Mouse (Mus musculus) liver, embryonic 16.5 days (tissue): Measurements from ENCODE around the gene C130026I21Rik. TPM values are rescaled to one million over a fixed set of nuclear protein-coding genes. Genes with fewer than 3 reads are reported as not detected.
"Not testable (repeated sequence)": the region's sequence is repeated elsewhere in the genome, so short reads cannot be mapped to it uniquely, and the experiment has no call there.

Source experiments
- ATAC-seq: fragments of 200-750 bp; cut with Nextera tagmentation; 2 replicates; pipeline ENCODE4 v1.8.0; 2017; ENCODE audit warnings: low read depth, mild to moderate bottlenecking, moderate number of reproducible peaks, moderate library complexity
- H3K27ac ChIP-seq: fragments of 300-500 bp; sonication (generic); 2 replicates; pipeline ENCODE4 v1.5.1; 2014; ENCODE audit warnings: mild to moderate bottlenecking, low read length
- H3K27me3 ChIP-seq: fragments of 300-500 bp; sonication (generic); 2 replicates; pipeline ENCODE4 v1.6.1; 2014; ENCODE audit warnings: low read depth, low read length, mixed read lengths; ENCODE audit not compliant: control insufficient read depth, insufficient read depth
- H3K36me3 ChIP-seq: fragments of 300-500 bp; sonication (generic); 2 replicates; pipeline ENCODE4 v1.6.1; 2014; ENCODE audit warnings: mild to moderate bottlenecking; ENCODE audit not compliant: control insufficient read depth, insufficient read depth
- H3K4me1 ChIP-seq: fragments of 300-500 bp; sonication (generic); 2 replicates; pipeline ENCODE4 v1.6.1; 2014; ENCODE audit warnings: low read depth, low read length, mixed read lengths; ENCODE audit not compliant: control insufficient read depth
- H3K4me2 ChIP-seq: fragments of 300-500 bp; sonication (generic); 2 replicates; pipeline ENCODE4 v1.6.1; 2014; ENCODE audit warnings: low read depth, low read length, mixed read lengths
- H3K4me3 ChIP-seq: fragments of 300-500 bp; sonication (generic); 2 replicates; pipeline ENCODE4 v1.5.1; 2014; ENCODE audit warnings: low read depth, mild to moderate bottlenecking, low read length
- H3K9ac ChIP-seq: fragments of 300-500 bp; sonication (generic); 2 replicates; pipeline ENCODE4 v1.6.1; 2014; ENCODE audit warnings: low read depth, low read length
- H3K9me3 ChIP-seq: fragments of 300-500 bp; sonication (generic); replicated peaks from 2 replicates; pipeline ENCODE4 v1.6.1; 2016; ENCODE audit warnings: low read length; ENCODE audit not compliant: control insufficient read depth
- WGBS: fragments of 180-500 bp; shearing (Covaris S2); extraction: QIAGEN DNeasy Blood & Tissue Kit; methylation state at CpG from one replicate; pipeline ENCODE4 v1.1.7; 2014; ENCODE audit not compliant: insufficient replicate concordance; 5-methylcytosine and 5-hydroxymethylcytosine counted together
- polyA plus RNA-seq: library from polyadenylated mRNA; unstranded; fragments of >200 nt; fragmentation: Nextera tagmentation; extraction: Ambion mirVana; gene quantifications from 2 replicates; pipeline ENCODE4 v1.2.1, GENCODE M21; 2015

Gene C130026I21Rik
- polyA plus RNA-seq, 1 experiment from 2014 or later = 0.27 TPM

DNA sequence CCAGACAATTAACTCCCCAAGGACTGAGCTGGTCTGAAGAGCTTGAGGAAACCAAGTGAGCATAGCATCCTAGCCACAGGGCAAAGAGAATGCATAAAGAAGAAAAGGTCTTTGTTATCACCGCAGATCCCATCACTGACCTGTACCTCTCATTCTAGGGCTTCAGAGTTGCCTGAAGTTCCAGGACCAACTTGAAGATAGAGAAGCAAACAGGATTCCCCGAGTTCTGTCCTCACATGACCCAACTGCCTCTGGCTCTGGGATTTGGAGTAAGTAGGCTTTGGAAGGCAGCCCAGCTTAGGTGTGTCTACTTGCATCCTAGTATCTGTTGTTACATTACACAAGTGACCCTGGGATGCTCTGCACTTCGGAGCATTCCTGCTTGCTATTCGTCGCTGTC, 157.5 kb downstream of the C130026I21Rik start:
- not testable (repeated sequence) for H3K27ac ChIP-seq, H3K27me3 ChIP-seq, H3K4me3 ChIP-seq, H3K4me1 ChIP-seq, H3K36me3 ChIP-seq, H3K9me3 ChIP-seq, H3K9ac ChIP-seq, ATAC-seq, H3K4me2 ChIP-seq
- WGBS = 46% methylated on average over 2 of the region's 5 CpGs

DNA sequence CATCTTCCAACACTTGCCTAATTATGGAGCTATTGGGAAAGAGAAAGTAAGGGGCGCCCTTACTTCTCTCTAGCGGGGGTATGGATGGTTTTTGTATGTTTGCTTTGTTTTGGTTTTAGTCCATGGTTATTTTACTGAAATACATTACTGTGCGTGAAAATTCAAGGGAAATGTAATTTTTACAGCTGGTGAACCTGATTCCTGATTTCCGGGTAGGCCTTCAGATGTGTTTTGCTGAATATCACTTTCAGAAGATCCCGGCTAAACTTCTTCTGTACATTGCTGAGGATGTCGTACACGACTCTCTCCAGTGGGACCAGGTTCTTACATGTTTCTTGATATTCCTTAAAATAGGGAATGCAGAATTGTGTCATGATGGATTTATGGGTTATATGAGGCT, 158.1 kb downstream of the C130026I21Rik start:
- not testable (repeated sequence) for H3K4me3 ChIP-seq, H3K27ac ChIP-seq, H3K9me3 ChIP-seq, H3K9ac ChIP-seq, H3K27me3 ChIP-seq, H3K4me1 ChIP-seq, H3K36me3 ChIP-seq, ATAC-seq, H3K4me2 ChIP-seq
- 67% methylated on average over 7 of the region's 7 CpGs for WGBS

DNA sequence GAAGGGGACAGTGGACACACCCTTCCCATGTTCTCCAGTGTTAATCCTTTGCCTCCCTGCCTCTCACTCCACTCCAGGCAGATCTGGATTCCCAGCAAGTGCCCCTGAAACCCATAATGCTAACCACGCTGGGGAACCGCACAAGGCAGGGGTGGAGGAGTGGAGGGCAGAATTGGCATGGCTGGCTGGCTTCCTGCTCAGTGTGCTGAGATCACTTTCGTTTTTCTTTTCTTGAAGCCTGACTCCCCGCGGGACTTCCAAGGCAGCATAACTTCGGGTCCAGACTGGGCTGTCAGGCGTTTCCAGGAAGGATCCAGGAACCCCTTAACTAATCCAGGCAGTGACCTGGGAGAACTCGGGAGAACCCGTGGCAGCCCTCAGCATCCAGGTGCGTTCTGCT, 158.8 kb downstream of the C130026I21Rik start:
- not testable (repeated sequence) for H3K4me2 ChIP-seq, ATAC-seq, H3K27ac ChIP-seq, H3K4me3 ChIP-seq, H3K9ac ChIP-seq, H3K9me3 ChIP-seq, H3K36me3 ChIP-seq, H3K27me3 ChIP-seq, H3K4me1 ChIP-seq
- 50% methylated on average over 9 of the region's 10 CpGs for WGBS

DNA sequence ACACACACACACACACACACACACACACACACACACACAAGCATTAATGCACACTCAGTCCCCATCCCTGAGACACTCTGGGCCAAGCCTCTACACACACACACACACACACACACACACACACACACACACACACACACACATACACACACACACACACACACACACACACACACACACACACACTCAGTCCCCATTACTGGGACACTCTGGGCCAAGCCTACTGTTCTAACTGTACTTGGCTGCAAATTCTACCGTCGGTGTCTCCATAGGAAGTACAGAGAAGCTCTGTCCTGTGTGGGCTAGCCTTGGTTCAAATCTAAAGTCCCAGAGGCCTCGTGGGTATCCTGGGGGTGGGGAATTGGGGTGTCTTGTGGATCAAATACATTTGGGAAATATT, 159.5 kb downstream of the C130026I21Rik start:
- H3K27ac ChIP-seq, H3K36me3 ChIP-seq, H3K9ac ChIP-seq, H3K4me1 ChIP-seq, H3K27me3 ChIP-seq, H3K9me3 ChIP-seq, H3K4me2 ChIP-seq, H3K4me3 ChIP-seq, ATAC-seq: not testable (repeated sequence)
- 62% methylated on average over 2 of the region's 3 CpGs for WGBS

DNA sequence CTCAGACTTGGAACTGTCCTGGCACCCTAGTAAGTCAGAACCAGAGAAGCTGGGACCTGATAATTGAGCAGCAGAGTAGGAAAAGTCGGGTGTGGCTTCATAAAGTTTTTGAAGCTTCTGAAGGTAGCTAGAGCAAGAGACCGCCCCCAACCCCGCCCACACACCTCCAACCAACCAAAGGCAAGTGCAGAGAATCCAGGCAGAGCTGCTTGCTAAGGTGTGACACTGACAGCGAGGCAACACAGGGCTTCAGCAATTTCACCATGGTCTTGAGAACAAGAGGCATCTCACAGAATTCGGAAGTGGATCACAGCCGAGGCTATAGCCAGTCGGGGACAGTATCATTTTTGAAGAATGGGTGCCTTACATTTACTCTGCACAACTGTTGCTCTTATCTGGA, 160.6 kb downstream of the C130026I21Rik start, which contains the start of gene A530032D15Rik:
Gene A530032D15Rik, minus strand, starts transcription at position 101 of the 400 bp plus-strand sequence.
- H3K4me2 ChIP-seq, ATAC-seq, H3K4me1 ChIP-seq, H3K27me3 ChIP-seq, H3K9ac ChIP-seq, H3K27ac ChIP-seq, H3K9me3 ChIP-seq, H3K36me3 ChIP-seq, H3K4me3 ChIP-seq: not testable (repeated sequence)
- WGBS = no CpG with 5 or more reads among the region's 7 CpGs

DNA sequence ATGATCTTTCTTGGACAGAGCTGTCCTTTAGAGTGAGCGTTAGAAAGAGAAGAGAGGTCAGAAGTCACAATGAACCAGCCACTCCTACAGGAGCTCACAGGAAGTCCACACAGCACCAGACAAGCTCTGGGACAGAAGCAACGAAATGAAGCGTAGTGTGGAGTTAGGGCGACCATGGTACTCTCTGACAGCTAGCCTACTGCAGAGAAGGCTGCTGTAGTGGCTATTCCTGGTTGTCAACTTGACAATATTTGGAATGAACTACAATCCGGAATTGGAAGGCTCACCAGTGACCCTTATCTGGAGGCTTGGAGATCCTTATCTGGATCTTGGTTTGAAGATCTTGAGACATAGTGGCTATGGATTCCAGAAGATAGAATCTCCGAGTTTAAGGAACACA, 164.4 kb downstream of the C130026I21Rik start:
- not testable (repeated sequence) for H3K4me1 ChIP-seq, H3K27me3 ChIP-seq, H3K36me3 ChIP-seq, H3K4me2 ChIP-seq, H3K27ac ChIP-seq, H3K4me3 ChIP-seq, H3K9ac ChIP-seq, H3K9me3 ChIP-seq, ATAC-seq
- 52% methylated on average over 5 of the region's 6 CpGs for WGBS

DNA sequence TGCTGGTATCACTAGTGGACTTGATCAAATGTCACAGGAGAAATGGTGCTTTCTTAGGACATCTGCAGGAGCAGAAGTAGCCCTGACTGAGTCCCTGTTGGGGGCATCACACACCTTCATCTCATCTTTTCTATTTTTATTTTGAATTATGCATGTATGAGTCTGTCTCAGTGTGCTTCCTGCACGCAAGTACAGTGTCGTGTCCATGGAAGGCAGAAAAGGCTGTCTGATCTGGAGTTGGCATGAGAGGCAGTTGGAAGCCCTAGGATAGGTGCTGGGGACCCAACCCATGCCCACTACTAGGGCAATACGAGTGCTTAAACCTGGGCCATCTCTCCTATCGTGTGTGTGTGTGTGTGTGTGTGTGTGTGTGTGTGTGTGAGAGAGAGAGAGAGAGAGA, 165.0 kb downstream of the C130026I21Rik start:
- H3K9me3 ChIP-seq, ATAC-seq, H3K27ac ChIP-seq, H3K4me2 ChIP-seq, H3K4me1 ChIP-seq, H3K27me3 ChIP-seq, H3K36me3 ChIP-seq, H3K9ac ChIP-seq, H3K4me3 ChIP-seq: not testable (repeated sequence)
- 67% methylated on average over 4 of the region's 4 CpGs for WGBS

DNA sequence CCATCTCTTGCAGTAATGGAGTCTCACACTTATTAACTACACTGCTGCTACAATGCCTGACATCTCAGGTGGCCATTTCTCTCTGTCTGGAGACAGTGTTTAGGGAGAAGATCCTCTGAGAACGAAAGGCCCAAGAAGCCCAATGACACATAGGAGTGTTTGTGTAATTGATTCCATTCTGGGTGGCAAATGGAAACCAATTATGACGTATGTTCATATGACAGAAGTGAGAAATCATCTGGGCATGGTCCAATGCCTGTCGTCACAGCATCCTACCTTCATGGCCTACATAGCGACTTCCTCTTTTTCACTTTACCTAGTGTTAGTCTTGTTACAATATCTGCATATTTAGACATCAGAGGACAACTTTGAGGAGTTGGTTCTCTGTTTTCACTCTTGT, 168.6 kb downstream of the C130026I21Rik start:
- not testable (repeated sequence) for H3K9ac ChIP-seq

DNA sequence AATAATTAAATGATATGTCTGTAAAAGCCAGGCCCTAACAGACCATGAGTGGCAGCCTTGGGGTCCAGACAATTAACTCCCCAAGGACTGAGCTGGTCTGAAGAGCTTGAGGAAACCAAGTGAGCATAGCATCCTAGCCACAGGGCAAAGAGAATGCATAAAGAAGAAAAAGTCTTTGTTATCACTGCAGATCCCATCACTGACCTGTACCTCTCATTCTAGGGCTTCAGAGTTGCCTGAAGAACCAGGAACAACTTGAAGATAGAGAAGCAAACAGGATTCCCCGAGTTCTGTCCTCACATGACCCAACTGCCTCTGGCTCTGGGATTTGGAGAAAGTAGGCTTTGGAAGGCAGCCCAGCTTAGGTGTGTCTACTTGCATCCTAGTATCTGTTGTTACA, 170.5 kb downstream of the C130026I21Rik start, which contains the start of gene Gm10553:
Gene Gm10553, plus strand, starts transcription at position 301 of the 400 bp plus-strand sequence.
- H3K4me1 ChIP-seq, H3K4me2 ChIP-seq, H3K36me3 ChIP-seq, H3K27ac ChIP-seq, H3K4me3 ChIP-seq, H3K9me3 ChIP-seq, H3K9ac ChIP-seq, ATAC-seq, H3K27me3 ChIP-seq: not testable (repeated sequence)
- 43% methylated on average over 1 of the region's 1 CpGs for WGBS

More for the DNA sequence above, 168.6 kb downstream of the C130026I21Rik start:
- not testable (repeated sequence) for H3K4me1 ChIP-seq, H3K4me3 ChIP-seq, H3K4me2 ChIP-seq, ATAC-seq, H3K36me3 ChIP-seq, H3K27me3 ChIP-seq, H3K9me3 ChIP-seq, H3K27ac ChIP-seq
- 57% methylated on average over 4 of the region's 4 CpGs for WGBS
